Mouse (Mus musculus) heart, postnatal 10 days (tissue): ENCODE data around the gene Timp2. TPM values are rescaled to one million over a fixed set of nuclear protein-coding genes. Genes with fewer than 3 reads are reported as not detected.
"Not testable (repeated sequence)": the region's sequence is repeated elsewhere in the genome, so short reads cannot be mapped to it uniquely, and the experiment has no call there.

Experiments
- DNase-seq, 2 experiments: peaks; one replicate each; pipeline ENCODE4 v3.0.0; 2021
- intact Hi-C: fragments of 180-260 bp; cut with DNase I; formaldehyde crosslinking; loops from one replicate; pipeline ENCODE4 v1.15.1; 2025
- total RNA-seq, 2 experiments: library from RNA; stranded (reverse); gene quantifications; 2 replicates each; pipeline ENCODE4 v1.2.3; 2021

Timp2 gene
- 100 to 1,000 TPM; 199 to 211 TPM for total RNA-seq

DNA sequence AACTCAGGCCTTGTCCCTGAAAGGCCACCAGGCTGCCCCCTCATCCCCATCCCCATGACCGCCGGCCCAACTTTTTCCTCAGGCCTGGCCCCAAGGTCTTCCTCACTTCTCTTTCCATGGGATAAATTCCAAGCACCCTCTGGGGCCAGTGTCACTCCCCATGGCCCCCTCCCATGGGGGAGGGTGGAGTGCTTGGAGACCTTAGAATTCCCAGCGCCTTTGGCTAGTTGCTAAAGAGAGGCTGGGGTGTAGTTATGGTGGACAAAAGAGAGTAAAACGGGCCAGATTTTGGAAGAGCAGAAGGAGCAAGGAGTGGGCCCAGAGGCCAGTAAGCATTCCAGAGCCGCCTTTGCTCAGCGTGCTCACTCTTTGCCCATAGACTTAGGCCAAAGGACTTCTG is at the start of gene Timp2:
TSS of gene Timp2 (minus strand) at position 101 of the 400 bp plus-strand sequence.
- intact Hi-C loops = loop anchor here (2.0 kb wide), 1 partner anchor 39 kb away; no protein-coding TSS in a partner anchor
- no peak for DNase-seq

DNA sequence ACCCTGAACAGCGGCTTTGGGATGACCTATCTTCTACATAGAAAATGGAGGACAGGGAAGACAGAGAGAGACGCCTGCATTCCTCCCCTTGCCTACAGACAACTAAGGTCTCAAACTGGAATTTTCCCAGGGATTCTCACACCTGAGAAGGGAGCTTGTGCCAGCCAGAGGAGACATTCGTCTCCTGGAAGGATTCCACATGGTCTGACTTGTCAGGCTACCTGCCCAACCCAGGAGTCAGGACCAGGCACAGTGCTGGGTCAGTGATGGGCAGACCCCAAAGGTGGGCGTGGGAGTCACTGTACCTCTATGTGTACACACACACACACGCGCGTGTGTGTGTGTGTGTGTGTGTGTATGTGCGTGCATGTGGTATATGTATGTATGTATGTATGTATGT is 49.8 kb upstream of the Timp2 start:
- intact Hi-C loops = loop anchor here (10.0 kb wide), 1 partner anchor 321 kb away; no protein-coding TSS in a partner anchor
- DNase-seq = no peak

DNA sequence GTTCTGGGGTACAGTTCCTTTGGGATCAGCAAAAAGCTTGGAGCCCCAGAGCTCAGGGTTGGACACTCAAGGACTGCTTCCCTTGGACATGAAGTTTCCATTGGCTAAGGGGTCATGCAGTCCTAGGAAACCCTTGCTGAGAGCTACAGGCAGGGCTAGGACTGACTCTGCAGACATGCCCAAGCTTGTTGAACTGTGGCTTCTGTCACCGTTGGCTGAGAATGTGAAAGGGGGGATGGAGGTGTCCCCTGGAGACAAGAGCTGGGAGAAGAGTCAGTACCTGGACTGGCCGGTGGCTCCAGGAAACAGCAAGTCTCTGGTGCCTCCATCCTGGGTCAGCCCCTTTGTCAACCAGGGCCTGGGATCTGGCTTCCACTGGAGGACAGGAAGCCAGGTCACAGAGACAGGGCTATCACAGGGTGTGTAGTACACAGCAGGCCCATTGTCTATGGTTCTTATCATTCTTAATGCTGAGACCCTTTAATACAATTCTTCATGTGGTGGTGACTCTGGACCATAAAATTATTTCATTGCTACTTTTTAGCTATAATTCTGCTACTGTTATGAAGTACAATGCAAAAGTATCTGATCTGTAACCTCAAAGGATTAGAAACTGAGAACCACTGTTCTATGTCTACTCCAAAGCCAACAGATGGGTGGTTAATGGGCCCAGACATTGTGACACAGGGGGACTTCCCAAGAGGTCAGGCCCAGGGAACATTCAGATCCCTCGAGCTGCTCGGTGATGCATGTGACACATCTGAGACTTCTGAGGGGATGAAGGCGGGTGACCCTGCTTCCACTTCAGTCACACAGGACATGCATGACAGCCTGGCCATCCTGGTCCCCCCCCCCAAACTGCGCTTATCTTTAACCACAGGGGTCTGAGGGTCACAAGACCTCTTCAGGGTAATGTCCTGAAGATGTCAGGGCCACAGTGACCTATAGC is 48.7 kb upstream of the Timp2 start:
- intact Hi-C loops = loop anchor here (10.0 kb wide), 1 partner anchor 319 kb away; no protein-coding TSS in a partner anchor
- no peak for DNase-seq

DNA sequence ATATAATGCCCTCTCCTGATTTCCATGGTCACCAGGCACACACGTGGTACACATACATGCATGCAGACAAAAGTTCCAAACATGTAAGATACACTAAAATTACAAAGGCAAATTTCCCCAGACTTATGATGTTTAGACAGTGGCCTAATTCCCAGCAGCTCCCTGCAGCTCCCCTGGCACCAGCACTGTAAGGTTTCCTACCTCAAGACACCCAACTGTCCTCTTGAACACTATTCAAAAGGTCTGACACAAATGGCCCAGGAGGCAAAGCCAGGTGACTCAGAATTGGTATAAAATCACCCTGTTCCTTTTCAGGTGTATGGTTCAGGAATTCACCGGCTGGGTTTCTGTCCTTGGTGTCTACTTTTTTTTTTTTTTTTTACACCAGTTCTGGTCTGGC is 47.6 kb upstream of the Timp2 start:
- DNase-seq = no peak
- intact Hi-C loops = loop anchor here (10.0 kb wide), 1 partner anchor 318 kb away; no protein-coding TSS in a partner anchor

DNA sequence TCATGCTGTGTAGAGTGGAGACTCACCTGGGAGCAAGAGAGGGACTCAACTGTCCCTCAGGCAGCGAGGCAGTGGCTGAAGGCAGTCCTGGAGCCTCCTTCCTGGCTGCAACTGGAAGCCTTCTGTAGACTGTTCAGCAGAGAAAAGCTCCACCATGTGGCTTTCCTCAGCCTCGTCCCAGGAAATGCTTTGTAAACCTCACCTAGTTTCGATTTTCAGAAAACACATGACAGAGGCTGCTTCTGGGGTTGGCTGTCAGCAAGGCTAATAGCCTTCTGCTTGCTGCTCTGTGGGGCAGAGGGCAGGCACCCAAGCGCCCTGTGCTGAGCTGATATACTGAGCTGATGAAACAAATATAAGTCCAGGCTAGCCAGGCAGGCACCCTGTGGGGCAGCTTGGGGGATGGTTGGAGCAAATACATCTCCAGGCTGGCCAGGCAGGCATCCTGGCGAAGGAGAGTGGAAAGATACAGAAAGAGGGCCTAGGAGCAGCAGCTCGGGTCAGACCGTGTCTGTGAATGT is 46.3 kb upstream of the Timp2 start, which contains the start of gene Lgals3bp:
TSS of gene Lgals3bp (minus strand) at position 333 of the 521 bp plus-strand sequence.
- DNase-seq = peak; percentile 79 to 80
- intact Hi-C loops = loop anchor here (10.0 kb wide), 1 partner anchor 317 kb away; no protein-coding TSS in a partner anchor

DNA sequence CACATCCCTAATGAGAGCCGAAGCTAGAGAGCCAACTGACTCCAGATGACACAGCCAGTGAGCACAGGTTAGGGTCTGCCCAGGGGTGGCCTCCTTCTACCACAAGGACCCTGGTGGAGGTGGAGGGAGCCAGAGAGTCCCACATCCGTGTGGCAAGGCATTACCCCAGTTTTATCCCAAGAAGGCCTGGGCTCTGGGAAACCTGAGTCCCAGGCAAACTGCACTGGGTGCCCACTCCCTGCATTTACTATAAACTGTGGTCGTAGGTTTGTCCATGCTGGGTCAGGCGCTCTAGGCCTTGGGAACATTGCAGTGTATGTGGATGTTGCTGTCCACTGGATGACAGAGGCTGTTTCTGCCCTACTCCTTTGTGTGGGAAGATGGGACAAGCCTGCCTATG is 45.7 kb upstream of the Timp2 start:
- intact Hi-C loops = loop anchor here (10.0 kb wide), 1 partner anchor 316 kb away; no protein-coding TSS in a partner anchor

DNA sequence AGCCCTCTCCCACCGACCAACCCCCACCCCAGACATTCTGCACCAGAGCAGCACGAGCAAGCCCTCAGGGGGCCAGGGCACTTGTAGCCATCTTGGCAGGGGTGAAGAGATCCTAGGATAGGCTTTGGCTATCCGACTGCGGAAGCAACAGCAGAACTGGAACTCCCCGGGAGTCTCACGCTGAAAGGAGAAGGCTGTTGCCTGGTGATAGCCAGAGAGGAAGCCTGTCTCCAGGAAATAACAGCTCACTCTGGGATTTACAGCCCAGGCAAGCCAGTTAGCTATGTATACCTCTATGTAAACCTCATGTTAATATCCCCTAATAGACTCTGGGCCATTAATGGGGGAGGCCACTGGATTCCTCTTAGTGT is 45.0 kb upstream of the Timp2 start:
- DNase-seq = peak; percentile 60 to 61
- intact Hi-C loops = loop anchor here (10.0 kb wide), 1 partner anchor 316 kb away; no protein-coding TSS in a partner anchor

More for the DNA sequence above, 45.7 kb upstream of the Timp2 start:
- no peak for DNase-seq

DNA sequence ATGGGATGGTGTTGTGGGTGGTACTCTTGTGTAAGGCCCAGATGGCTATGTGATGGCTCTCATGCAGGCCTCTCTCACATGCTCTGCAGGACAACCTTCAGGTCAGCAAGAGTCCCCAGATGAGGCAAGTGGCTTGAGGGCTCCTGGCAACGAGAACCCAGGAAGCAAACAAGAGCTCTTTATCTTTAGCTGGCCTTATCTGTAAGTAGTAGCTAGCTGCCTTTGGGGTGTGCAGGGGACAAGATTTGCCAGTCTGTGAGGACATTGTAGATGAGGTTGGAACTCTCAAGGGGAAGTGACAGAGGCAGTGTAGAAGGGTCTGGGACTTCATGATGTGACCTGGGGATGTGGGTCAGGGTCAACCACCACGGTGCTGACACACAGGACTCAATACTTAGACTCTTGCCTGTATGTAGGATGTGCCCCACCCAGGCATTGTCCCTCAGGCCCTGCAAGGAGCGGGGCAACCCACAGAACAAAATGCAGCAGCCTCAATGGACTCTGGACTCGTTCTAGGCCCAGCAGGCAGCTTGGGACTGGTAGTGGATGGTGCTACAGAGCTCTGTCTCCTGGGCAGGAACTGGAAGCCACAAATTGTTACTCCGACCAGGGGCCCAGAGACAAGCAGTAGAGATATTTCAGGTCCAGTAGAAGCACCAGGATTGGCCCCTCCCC is 44.5 kb upstream of the Timp2 start:
- intact Hi-C loops = loop anchor here (10.0 kb wide), 1 partner anchor 315 kb away; no protein-coding TSS in a partner anchor
- no peak for DNase-seq

DNA sequence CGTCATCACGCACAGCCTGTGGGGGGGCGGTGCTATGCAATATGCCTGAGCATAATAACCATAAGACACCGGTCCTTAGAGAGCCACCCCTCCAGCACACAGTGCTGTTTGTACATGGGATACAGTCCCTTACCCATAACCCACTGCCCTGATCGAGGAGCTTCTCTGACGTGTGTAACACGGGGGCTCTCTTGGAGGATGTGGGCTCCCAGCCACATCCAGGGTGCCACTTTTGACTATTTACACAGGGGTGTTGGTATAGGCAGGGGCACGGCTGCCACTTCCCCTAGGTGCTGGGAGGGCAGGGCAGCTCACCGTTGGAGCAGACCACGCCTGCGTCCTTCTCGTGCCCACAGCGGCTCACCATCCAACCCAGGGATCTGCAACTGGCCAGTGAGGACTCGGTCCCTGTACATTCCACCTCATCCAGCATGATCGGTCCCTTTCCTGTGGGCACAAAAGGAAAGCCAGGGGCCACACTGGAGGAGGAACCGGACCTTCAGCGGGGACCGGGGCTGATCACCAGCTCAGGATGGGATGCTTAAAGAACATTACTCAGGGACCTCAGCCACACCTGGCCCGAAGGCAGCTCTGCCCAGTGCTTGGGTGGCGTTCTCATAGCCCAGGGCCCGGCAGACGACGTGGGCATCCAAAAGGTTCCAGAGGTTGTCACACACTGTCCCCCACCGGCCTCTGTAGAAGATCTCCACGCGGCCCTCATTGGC is 42.4 kb upstream of the Timp2 start:
- DNase-seq = no peak
- intact Hi-C loops = no loop called here

DNA sequence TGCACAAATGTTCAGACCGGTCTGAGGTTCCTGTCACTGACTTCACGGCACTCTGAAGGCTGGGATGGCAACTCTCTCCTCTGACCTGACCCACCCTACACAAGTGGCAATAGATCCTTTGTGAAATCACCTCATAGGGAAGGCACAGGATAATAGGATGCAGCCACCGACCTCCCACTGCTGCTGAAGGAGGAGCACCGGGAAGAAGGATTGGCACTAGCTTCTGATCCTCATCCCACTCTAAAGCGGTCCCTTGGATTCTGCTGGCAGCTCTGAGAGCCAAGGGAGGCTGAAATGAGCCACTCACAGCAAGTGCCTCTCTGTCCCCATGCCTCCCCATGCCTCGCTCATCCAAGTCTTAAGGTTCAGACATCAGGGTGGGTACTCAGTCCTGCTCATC is 39.0 kb upstream of the Timp2 start:
- DNase-seq = no peak
- intact Hi-C loops = no loop called here

DNA sequence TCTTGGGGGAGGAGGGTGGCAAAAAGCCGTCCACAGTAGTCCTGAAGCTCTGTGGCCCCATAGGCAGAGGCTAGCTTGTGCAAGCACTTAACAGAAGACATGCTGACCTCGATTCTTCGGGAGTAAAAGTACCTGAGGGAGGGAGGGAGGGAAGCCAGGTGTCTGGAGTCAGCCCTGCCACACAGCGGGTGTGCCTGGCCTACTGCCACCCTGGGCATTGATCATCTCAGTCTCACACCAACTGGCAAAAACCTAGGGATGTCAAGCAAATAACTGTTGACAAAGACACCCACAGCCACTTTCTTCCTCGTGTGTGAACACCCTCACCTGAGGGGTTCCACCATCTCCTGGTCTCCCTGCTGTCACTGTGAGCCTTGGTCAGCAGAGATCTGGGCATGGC is 38.5 kb upstream of the Timp2 start:
- intact Hi-C loops = no loop called here
- DNase-seq = no peak

DNA sequence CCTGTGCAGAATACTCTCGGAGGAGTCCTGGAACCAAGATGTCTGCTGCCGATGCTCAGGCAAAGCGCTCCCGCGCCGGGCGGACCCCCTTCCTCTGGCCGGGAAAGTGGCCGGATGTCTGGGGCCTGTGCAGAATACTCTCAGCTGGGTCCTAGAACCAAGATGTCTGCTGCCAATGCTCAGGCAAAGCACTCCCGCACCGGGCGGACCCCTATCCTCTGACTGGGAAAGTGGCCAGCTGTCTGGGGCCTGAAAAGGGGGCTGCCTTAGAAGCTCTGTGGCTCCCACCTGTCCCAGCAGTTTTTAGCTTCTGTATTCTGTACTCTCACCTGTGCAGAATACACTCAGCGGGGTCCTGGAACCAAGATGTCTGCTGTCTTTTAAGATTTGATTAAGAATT is 32.3 kb upstream of the Timp2 start:
- DNase-seq, intact Hi-C loops: not testable (repeated sequence)

DNA sequence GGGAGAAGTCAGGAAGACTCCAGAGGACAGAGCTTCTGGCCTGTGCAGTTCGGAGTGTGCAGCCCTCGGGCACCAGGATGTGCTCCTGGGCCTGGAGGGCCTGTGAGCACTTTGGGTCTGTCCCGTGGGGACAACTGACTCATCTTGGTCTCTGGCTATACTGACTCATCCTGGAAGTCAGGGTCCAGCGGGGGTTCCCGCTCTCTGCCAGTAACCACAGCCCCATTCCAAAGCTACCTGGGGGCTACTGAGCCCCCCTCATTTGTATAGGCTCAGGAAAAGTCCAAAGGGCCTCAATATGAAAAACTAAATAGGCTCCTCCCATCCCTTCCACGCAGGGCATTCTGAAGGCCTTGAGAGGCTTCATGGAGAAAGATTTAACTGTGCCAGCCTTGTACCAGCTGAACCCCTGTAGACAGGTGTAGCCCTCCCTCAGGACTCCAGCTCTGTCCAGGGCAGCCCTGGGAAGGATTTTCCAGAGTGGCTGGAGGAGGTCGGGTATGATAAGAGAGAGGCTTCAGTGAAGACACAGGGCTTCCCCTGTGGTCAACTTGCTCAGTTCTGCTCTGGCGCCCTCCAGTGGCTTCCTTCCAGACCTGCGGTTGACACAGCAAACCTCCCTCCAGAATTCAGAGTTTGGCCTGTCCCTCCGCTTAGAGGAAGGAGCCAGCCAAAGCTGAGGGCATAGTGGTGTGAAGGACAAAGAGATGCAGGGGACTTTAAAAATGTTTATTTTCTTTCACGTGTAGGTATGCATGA is 23.9 kb upstream of the Timp2 start:
- peak; percentile 90 to 96 for DNase-seq
- intact Hi-C loops = loop anchor here (1.0 to 10.0 kb wide), 2 partner anchors 62 to 295 kb away; no protein-coding TSS in a partner anchor

DNA sequence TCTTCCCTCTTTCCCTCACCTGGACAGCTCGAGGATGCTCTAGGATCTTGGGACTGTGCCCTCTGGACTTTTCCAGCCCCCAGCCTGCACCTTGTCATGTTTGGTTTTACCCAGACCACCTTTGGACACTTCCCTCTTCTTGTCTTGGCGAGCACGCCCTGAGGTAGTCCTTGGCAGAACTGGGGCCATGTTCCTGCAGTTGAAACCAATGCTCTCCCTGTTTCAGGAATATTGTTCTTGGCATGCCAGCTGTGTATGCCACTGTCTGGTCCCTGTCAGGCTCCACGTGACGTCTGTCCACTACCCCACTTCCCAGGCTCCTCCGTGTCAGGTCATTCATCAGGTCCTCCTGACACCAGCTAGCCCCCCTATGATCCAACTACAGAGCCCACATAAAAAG is 23.1 kb upstream of the Timp2 start:
- no peak for DNase-seq
- intact Hi-C loops = loop anchor here (1.0 to 10.0 kb wide), 2 partner anchors 61 to 294 kb away; no protein-coding TSS in a partner anchor

DNA sequence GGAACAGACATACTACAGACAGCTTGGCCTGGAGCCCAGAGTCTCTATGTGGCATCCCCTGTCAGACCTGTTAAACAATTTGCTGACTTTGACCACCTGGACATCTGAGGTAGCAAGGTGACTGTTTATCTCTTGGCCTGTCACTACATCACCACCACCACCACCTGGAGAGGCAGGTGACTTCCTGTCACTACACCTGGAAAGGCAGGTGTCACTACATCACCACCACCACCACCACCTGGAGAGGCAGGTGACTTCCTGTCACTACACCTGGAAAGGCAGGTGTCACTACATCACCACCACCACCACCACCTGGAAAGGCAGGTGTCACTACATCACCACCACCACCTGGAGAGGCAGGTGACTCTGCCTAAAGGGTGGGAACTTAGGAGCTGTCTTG is 20.8 kb upstream of the Timp2 start:
- intact Hi-C loops = loop anchor here (10.0 kb wide), 1 partner anchor 292 kb away; no protein-coding TSS in a partner anchor
- DNase-seq = not testable (repeated sequence)

DNA sequence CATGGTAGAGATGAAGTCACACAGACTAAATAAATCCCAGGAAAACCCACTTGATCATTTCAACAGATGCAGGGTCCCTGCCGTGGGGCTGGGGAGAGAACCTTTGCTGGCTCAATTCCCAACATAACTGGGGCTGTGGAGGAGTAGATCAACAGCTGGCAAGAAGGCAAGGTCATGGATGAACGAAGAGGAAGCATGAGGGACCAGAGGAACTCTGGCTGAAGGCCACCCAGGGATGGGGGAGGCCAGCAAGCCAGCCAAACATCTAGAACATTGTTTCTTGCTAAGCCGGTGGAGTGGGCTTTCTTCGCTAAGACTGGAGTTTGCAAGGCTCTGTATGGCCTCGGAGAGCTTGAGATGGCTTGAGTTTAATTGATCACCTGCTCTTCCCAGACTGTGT is 20.3 kb upstream of the Timp2 start:
- intact Hi-C loops = loop anchor here (10.0 kb wide), 1 partner anchor 291 kb away; no protein-coding TSS in a partner anchor
- no peak for DNase-seq

DNA sequence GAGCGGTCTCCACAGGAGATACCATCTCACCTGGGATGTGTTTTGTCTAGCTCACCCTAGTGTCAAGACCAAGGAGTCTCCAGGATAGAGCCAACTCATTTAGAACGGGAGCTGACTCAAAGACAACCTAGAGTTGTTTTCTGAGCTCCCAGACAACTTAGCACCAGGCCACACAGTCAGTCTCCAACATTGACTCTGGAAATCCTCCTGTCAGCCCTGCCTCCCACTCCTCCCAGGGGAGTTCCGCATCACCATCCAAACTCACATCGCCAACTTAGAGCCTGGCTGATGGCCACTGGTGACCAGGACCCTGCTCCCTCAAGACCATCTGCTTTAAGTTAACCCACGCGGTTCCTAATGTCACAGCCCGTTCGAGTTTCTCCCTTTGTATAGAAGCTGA is 19.9 kb upstream of the Timp2 start:
- DNase-seq = no peak
- intact Hi-C loops = loop anchor here (10.0 kb wide), 1 partner anchor 291 kb away; no protein-coding TSS in a partner anchor

DNA sequence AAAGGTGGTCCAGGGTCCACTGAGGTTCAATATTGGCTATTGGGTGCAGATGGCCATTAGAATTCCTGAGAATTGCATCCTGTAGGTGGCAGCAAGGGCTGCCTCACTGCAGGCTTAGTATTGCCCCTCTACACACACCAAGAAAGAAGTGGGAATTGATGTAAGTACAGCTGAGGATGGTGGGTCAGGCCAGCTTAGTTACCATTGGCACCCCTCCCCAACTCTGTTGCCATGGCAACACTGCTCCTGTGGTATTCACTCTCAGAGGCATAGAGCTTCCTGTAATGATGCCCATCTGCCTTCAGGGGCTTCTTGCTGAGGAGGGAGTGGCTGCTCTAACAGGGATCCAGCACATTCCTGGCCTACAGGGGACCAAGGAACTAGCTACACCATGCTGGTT is 19.5 kb upstream of the Timp2 start:
- no peak for DNase-seq
- intact Hi-C loops = loop anchor here (10.0 kb wide), 1 partner anchor 290 kb away; no protein-coding TSS in a partner anchor

DNA sequence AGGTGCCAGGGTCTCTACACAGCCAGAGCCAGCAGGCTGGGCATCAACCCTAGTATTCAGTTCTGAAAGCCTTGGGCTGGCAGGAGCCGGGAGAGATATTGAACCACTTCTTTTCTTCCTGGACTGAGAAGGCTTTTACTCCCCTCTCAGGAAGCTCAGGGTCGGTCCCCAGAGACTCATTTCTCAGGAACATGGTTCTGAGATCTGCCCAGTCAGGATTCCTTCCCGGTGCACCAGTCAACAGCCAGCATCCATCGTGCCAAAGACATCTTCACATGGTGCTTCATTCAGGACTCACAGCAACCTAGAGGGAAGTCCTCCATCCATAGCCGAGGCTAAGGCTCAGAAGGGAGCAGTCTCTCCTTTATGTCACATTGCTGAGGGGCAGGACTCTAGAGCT is 19.0 kb upstream of the Timp2 start:
- intact Hi-C loops = loop anchor here (10.0 kb wide), 1 partner anchor 290 kb away; no protein-coding TSS in a partner anchor
- DNase-seq = no peak
